Mouse (Mus musculus) left cerebral cortex, postnatal 14 days (tissue): Measurements from ENCODE around the gene Efnb3. TPM values are rescaled to one million over a fixed set of nuclear protein-coding genes. Genes with fewer than 3 reads are reported as not detected.
A peak's percentile ranks its signal among the peaks of the same experiment; 100 is the strongest.
"Not testable (repeated sequence)": the region's sequence is repeated elsewhere in the genome, so short reads cannot be mapped to it uniquely, and the experiment has no call there.

Source experiments
- DNase-seq, 2 experiments: peaks; one replicate each; pipeline ENCODE4 v3.0.0; 2021 to 2022; ENCODE audit warnings: low spot score in 2 of 2, mixed read lengths in 1 of 2
- intact Hi-C: fragments of 180-260 bp; cut with DNase I; formaldehyde crosslinking; loops from one replicate; pipeline ENCODE4 v1.15.1; 2025
- total RNA-seq, 2 experiments: library from RNA; stranded (reverse); gene quantifications; 2 replicates each; pipeline ENCODE4 v1.2.3; 2021

Efnb3 gene
- total RNA-seq, 2 experiments from 2014 or later = 71.8 to 100 TPM

- intact Hi-C loops = no loop called here
- DNase-seq = peak in 1 of 2 experiments; percentile 65
These were observed 2.5 kb downstream of the Efnb3 start for GRCm38 (mm10) chr11:69557381-69557958.

DNA sequence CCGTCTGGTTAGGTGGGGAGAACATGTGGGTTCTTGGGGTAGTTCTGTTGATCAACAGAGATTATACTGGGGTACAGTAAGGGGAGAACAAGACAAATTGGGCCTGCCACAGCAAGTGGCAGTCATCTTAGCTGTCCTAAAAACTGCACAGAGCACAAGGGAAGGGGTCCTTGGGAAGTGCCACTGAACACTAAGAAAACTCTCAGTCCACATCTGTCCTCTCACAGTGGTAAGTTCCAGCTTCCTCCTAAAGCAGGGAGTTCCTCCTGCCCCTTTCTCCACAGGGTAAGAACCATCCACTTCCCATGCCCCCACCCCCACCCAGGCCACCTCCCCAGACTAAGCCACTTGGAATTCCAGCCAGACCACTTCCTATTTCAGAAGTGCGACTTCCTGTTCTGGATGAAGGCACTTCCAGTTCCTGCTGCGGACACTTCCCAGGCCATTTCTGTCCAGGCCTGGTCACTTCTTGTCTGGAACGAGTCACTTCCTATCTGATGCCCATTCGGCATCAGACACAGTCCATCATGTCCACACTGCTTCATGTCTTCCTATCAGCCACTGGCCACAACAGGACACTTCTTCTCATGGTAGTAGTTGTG, 5.4 kb downstream of the Efnb3 start:
- DNase-seq = no peak

DNA sequence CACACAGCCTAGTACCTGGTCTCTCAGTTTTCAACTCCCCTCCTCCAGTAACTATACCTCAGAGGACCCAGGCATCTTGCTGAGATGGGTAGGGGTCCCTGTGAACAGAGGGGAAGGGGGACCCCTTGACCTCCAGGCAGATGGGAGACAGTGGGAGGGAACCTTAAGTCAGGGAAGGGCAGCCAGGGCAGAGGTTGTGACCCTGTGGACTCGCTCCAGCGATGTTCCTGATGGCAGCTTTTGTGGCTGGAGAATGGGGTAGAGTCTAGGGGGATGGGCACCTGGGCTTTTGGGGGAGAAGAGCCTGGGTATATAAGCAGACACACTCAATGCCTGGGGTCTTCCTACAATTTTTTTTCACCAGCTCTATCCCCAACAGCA, 6.7 kb downstream of the Efnb3 start:
- no peak for DNase-seq
- intact Hi-C loops = no loop called here

More for the DNA sequence above, 5.4 kb downstream of the Efnb3 start:
- intact Hi-C loops = no loop called here

DNA sequence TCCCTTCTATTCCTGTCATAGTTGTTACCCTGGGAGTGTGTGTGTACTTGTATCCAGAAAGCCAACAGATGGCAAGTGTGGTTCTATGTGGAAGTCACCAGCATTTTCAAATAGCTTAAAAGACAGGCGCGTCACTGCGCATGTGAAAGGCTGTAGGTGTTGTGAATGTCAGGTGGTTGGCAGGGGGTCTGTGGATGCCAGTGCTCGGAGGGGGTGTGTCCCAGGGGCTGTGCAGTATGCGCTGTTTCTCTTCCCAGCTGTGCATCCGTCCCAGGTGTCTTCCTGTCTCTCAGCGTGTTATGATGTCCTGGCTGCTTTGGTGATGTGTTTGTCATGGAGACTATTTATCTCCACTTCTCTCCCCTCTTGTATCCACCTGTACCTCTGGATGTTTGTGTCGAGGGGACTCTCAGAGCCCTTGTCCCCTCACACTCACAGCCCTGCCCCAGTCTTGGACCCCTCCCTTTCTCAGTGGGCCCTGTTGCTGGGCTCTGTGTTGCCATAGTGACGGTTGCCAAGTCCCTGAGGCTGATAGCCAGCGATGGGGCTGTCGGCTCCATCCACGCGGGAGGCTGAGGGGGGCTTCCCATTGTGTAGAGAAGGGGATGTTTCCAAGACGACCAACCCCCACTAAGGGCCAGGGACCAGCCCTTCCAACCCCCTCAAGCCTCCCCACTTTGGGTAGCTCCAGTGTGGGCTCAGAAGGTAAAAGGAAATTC, 7.2 kb downstream of the Efnb3 start:
- intact Hi-C loops = no loop called here
- peak; percentile 64 to 86 for DNase-seq

GRCm38 (mm10) chr11:69551310-69551709, 8.7 kb downstream of the Efnb3 start:
- DNase-seq = no peak
- intact Hi-C loops = no loop called here

GRCm38 (mm10) chr11:69549060-69549656, 10.8 kb downstream of the Efnb3 start, which contains the start of gene Dnah2:
Gene Dnah2 (minus strand): TSS chr11:69549110.
- intact Hi-C loops = no loop called here
- no peak for DNase-seq

- DNase-seq = peak in 1 of 2 experiments; percentile 59
- intact Hi-C loops = loop anchor here (2.0 kb wide), 1 partner anchor 32 kb away; no protein-coding TSS in a partner anchor
These were observed 12.9 kb downstream of the Efnb3 start for GRCm38 (mm10) chr11:69547071-69547470.

GRCm38 (mm10) chr11:69546423-69547053, 13.5 kb downstream of the Efnb3 start:
- intact Hi-C loops = loop anchor here (2.0 kb wide), 1 partner anchor 32 kb away; no protein-coding TSS in a partner anchor
- DNase-seq = peak; percentile 78 to 89

- intact Hi-C loops = loop anchor here (2.0 kb wide), 1 partner anchor 33 kb away; no protein-coding TSS in a partner anchor
- DNase-seq = no peak
These were observed 14.0 kb downstream of the Efnb3 start for GRCm38 (mm10) chr11:69545957-69546356.

DNA sequence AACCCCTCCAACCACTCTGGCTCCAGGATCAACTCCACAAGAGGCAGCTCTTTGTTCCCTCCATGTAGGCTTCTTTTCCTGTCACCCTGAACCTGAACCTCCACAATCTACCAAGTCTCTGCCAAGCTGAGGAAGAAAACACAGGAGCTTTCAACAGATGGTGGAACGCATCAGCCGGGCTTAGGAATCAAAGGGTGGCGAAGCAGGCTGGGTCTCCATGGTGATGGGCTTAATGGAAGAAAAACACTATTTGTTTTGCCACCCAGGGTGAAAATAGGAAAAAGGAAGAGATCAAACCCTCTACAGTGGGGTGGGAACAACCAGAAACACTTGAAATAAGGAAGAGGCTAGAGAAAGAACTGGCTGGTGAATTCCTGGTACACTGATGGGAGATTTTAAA, 16.4 kb downstream of the Efnb3 start:
- intact Hi-C loops = no loop called here
- DNase-seq = no peak

DNA sequence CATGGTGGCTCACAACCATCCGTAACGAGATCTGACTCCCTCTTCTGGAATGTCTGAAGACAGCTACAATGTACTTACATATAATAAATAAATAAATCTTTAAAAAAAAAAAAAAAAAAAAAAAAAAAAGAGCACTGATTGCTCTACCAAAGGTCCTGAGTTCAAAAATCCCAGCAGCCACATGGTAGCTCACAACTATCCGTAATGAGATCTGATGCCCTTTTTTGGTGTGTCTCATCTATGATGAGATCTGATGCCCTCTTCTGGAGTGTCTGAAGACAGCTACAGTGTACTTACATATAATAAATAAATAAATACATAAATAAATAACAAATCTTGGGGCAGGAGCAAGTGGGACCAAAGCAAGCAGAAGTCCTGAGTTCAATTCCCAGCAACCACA, 18.3 kb downstream of the Efnb3 start:
- intact Hi-C loops, DNase-seq: not testable (repeated sequence)

GRCm38 (mm10) chr11:69540700-69541099, 19.3 kb downstream of the Efnb3 start:
- no peak for DNase-seq
- intact Hi-C loops = no loop called here

DNA sequence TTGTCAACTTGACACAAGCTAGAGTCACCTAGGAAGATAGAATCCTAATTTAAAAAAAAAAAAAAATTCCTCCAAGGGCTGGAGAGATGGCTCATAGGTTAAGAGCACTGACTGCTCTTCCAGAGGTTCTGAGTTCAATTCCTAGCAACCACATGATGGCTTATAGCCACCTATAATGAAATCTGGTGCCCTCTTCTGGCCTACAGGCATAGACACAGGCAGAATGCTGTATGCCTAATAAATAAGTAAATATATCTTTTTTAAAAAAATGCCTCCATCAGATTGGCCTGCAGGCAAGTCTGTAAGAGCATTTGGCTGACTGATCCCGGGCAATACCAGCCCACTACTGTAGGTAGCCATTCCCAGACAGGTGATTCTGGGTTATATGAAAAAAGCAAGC, 25.0 kb downstream of the Efnb3 start:
- DNase-seq = no peak
- intact Hi-C loops = loop anchor here (5.0 kb wide), 1 partner anchor 42 kb away; no protein-coding TSS in a partner anchor

- intact Hi-C loops = loop anchor here (5.0 kb wide), 1 partner anchor 45 kb away; no protein-coding TSS in a partner anchor
- no peak for DNase-seq
These were observed 27.4 kb downstream of the Efnb3 start for GRCm38 (mm10) chr11:69532480-69533150.

GRCm38 (mm10) chr11:69530755-69531154, 29.2 kb downstream of the Efnb3 start:
- intact Hi-C loops = loop anchor here (5.0 kb wide), 1 partner anchor 47 kb away; no protein-coding TSS in a partner anchor
- DNase-seq = not testable (repeated sequence)

DNA sequence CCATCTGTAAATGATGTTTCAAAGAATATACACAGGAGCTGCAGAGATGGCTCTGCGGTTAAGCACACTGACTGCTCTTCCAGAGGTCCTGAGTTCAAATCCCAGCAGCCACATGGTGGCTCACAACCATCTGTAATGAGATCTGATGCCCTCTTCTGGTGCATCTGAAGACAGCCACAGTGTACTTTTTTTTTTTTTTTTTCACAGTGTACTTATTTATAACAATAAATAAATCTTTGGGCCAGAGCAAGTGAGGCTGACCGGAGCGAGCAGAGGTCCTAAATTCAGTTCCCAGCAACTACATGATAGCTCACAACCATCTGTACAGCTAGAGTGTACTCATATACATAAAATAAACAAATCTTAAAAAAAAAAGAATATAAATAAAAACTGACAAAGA, 29.7 kb downstream of the Efnb3 start:
- intact Hi-C loops = loop anchor here (5.0 kb wide), 1 partner anchor 47 kb away; no protein-coding TSS in a partner anchor
- DNase-seq = not testable (repeated sequence)

DNA sequence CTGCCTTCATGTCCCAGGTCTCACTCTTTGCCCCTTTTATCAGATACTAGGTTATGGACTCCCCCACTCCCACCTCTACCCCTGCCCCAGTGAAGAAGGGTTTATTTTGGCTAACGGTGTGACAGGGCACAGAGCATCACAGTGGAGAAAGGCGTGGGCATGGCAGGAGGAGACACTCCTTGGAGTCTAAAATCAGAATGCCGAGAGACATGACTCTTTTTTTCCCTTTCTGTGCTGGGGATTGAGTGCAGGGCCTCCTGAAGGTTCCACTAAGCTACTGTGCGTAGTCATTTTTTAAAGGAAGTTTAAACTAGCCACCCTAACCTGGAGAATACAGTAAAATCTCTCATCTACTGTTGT, 32.0 kb downstream of the Efnb3 start:
- no peak for DNase-seq
- intact Hi-C loops = no loop called here

DNA sequence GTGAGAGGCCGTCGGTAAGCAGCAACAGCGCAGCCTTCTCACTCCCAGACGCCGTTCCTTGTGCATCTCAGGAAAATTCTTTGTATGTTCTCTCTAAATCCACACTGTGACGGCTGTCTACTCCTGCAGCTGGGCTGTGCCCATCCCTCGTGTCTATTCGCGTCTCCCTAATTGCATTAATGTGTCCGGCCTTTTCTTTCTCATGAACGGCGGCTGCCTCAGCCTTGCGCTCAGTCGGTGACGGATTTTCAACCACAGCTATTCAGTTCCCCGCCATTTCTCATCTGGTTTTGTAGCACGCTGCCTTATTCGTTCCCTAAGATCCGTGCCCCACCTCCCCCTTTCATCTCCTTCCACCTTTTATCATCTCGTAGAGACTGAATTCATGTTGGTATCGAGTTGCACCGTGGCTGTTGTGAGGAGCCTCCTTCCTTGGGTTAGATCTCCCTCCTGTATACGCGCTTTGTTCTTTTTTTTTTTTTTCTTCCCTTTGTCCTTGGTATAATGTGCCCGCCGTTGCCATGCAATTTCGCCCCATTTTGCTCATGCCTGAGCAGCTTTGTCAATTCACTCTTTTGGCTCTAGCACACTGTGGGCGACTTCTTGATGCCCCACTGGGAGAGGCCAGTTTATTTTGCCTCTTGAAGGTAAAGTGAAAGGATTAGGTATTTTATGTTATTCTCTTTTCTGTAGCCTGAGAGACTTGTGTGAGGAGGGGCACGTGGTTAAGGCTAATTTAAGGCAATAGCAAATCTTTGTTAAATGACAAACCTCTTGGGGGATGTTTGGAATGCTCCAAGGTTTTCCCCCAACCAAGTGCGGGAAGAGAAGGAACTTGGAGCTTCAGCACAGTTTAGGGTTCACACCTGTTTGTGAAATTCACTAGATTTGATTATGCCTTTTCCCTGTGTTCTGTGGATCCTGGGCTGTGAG, 32.6 kb downstream of the Efnb3 start:
- DNase-seq = peak; percentile 29 to 53
- intact Hi-C loops = no loop called here
